Mouse (Mus musculus): ENCODE results near the gene Ppp1r37.
"Not testable (repeated sequence)": the region's sequence is repeated elsewhere in the genome, so short reads cannot be mapped to it uniquely, and the experiment has no call there.

Ppp1r37 gene

DNA sequence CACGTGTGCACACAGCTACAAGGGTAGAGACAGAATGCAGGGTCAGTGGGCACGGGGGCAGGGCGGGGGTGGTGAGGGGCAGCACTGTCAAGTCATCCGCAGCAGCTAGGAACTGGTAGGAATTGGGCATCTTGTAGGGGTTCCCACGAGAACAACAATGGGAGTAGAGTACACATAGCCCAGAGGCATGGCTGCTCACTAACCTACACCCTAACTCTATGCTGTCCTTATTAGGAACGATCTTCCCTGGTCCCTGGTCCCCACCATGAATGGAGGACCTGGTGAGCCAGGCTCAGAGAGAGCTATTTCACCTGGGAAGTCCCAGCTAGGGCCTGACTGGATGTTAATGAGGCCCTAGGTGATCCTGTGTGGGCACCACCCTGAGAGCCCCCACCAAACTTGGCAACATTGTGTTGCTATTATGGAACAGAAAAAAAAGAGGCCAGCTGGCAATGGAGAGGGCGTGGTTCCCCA, 21.2 kb downstream of the Ppp1r37 start:
- DNase-seq (ENCODE audit: low read depth, low spot score) = no peak

- DNase-seq (ENCODE audit: low read depth, low spot score) = no peak
Observed at GRCm38 (mm10) chr7:19540771-19541566, 21.9 kb downstream of the Ppp1r37 start.

DNA sequence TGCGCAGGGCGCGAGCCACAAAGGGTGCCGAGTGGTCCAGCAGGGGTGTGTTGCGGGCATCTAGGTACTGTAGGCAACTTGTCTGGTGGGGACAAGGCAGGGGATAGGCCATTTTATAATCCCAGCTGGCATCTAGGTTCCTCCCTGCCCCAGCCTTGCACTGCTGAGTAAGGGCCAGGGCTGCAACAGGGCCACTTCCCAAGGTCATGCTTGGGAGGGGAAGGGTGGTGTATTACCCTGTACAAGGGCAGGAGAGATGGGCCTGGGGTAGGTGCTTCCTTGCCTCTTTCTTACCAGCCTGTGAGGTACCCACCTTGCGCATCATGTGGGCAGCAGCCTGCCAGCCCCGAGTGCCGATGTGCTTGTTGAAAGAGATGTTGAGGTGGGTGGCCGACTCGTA, 28.2 kb downstream of the Ppp1r37 start:
- DNase-seq (ENCODE audit: low read depth, low spot score) = no peak

- no peak for DNase-seq (ENCODE audit: low read depth, low spot score)
Observed at GRCm38 (mm10) chr7:19532240-19532639, 30.6 kb downstream of the Ppp1r37 start.

DNA sequence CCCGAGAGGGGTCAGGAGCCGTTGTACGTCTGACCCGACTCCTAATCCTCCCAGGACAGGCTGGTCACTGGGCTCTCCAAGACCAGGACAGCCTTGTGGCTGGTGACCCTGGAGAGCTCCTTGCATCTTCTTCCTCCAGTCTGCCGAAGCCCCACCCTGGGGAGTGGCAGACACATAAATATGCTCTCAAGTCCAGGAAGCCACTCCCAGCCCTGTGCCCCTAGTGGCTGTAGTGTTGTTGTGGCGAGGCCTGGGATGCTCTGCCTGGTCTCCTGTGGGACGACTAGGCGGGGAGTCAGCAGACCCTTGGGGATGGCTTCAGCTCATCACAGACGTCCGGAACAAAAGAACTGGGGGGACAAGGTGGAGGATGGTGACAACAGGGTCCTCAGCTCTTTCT, 31.8 kb downstream of the Ppp1r37 start:
- DNase-seq (ENCODE audit: low read depth, low spot score) = no peak

GRCm38 (mm10) chr7:19525105-19525481, 37.8 kb downstream of the Ppp1r37 start:
- DNase-seq (ENCODE audit: low read depth, low spot score) = no peak

- DNase-seq (ENCODE audit: low read depth, low spot score) = no peak
Observed at GRCm38 (mm10) chr7:19524420-19525104, 38.3 kb downstream of the Ppp1r37 start.

DNA sequence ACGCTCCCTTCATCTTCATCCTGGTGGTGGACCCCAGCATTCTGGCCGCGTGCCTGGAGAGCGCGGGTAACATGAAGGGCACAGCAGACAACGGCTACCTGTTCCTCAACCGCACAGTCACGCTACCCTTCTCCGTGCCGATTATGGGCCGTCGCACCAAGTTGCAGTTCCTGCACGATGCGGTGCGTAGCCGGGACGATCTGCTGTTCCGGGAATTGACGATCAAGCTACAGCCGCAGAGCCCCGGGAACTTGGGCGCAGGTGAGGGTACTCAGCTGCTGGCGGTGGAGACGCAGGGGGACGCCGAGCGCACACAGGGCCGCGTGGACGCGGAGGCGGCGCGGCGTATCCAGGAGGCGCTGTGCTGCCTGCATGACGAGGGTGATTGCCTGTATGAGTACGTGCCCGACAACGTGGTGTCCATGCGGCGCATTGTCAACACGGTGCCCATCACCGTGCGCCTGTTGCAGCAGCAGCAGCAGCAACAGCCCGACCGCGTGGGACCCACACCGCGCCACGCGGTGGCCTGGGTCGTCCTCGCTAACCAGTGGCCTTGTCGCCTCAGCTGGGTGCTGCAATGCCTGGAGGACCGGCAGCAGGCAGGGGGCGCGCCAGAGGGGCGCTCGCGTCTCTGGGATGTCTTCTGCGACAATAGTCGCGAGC, 39.0 kb downstream of the Ppp1r37 start:
- DNase-seq (ENCODE audit: low read depth, low spot score) = peak; percentile 47

DNA sequence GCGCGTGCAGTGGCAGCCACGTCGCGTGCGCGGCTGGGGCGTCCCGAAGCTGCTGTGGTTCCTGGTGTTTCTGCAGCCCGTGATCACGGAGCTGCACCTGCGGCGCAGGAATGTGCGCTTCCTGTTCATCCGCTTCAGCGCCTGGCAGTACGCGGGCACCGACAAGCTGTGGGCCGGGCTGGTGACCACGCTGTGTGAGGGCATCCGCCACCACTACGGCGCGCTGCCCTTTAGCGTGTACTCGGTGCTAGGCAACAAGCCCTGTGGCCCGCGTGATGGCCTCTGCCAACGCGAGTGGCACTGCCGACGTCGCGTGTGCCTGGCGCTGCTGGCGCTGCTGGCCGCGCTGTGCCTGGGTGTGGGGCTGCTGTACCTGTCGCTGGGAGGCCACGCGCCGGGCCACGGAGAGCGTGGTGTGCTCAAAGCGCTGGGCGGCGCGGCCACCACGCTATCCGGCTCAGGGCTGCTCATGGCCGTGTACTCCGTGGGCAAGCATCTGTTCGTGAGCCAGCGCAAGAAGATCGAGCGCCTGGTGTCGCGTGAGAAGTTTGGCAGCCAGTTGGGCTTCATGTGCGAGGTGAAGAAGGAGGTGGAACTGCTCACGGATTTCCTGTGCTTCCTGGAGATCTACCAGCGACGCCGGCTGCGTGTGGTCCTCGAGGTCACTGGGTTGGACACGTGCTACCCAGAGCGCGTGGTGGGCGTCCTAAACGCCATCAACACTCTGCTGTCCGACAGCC, 39.7 kb downstream of the Ppp1r37 start:
- peak; percentile 12 for DNase-seq (ENCODE audit: low read depth, low spot score)

- no peak for DNase-seq (ENCODE audit: low read depth, low spot score)
Observed at GRCm38 (mm10) chr7:19520032-19520431, 42.8 kb downstream of the Ppp1r37 start.

GRCm38 (mm10) chr7:19517652-19518365, 45.1 kb downstream of the Ppp1r37 start, which contains the start of gene Nkpd1:
TSS of gene Nkpd1 (plus strand) at chr7:19517838.
- peak; percentile 16 for DNase-seq (ENCODE audit: low read depth, low spot score)

- peak; percentile 30 for DNase-seq (ENCODE audit: low read depth, low spot score)
Observed at GRCm38 (mm10) chr7:19512353-19512752, 50.5 kb downstream of the Ppp1r37 start.

- not testable (repeated sequence) for DNase-seq (ENCODE audit: low read depth, low spot score)
Observed at GRCm38 (mm10) chr7:19511934-19512333, 50.9 kb downstream of the Ppp1r37 start.

DNA sequence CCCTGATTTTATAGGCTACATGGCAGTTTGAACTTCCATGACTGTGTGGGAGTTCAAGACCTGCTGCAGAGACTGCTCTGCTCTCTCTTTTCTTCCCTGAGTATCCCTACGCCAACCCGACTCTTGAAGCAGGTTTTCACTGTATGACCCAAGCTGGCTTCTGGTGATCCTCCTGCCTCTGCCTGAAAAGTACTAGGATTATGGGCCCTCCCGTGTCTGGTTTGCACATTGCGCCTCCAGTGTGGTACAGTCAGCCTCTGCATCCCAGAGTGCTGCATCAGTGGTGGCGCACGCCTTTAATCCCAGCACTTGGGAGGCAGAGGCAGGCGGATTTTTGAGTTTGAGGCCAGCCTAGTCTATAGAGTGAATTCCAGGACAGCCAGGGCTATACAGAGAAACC, 53.1 kb downstream of the Ppp1r37 start:
- no peak for DNase-seq (ENCODE audit: low read depth, low spot score)

DNA sequence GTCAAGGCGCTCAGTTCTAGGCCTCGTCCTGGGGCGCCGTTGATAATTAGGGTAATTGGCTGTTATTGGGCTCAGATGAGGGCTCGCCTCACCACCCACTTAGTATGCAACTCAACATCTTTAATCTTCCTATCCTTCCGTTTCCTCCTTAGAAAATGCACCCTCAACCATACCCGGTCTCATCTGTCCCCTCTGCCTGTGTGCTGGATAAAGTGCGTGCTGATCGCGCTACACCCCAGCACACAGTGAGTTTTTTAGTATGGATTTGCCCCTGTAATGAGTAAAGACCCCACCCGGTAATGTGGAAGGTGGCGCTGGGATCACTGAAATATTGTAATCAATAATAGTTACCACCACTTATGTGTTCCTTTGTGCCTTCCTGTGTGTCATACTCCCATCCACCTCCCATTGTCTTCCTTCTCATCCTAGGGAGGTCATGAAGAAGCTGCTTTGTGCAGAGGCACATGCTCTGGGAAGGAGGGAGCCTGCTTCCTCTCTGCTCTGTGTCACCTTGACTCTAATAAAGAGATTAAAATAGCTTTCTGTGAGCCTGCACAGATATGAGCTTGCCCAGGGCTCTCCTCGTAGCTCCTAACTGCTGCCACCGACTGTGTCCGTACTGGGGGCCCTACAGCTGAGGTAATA, 53.8 kb downstream of the Ppp1r37 start:
- DNase-seq (ENCODE audit: low read depth, low spot score) = no peak

GRCm38 (mm10) chr7:19508150-19508923, 54.5 kb downstream of the Ppp1r37 start, which contains the start of the genes Bloc1s3 and Trappc6a:
TSS of gene Bloc1s3 (minus strand) at chr7:19508367.
TSS of gene Trappc6a (plus strand) at chr7:19508395.
- peak; percentile 93 for DNase-seq (ENCODE audit: low read depth, low spot score)

GRCm38 (mm10) chr7:19507612-19507981, 55.3 kb downstream of the Ppp1r37 start:
- no peak for DNase-seq (ENCODE audit: low read depth, low spot score)

- peak; percentile 62 for DNase-seq (ENCODE audit: low read depth, low spot score)
Observed at GRCm38 (mm10) chr7:19506969-19507611, 55.8 kb downstream of the Ppp1r37 start.

GRCm38 (mm10) chr7:19506326-19506725, 56.5 kb downstream of the Ppp1r37 start:
- peak; percentile 44 for DNase-seq (ENCODE audit: low read depth, low spot score)
